Mouse (Mus musculus): ENCODE results near the gene Minos1.

Minos1 gene

GRCm38 (mm10) chr4:139095406-139095805 is 35.5 kb downstream of the Minos1 start:
- DNase-seq (ENCODE audit: low read depth, low spot score) = no peak

- no peak for DNase-seq (ENCODE audit: low read depth, low spot score)
Observed at GRCm38 (mm10) chr4:139093196-139093530, 37.8 kb downstream of the Minos1 start.

- DNase-seq (ENCODE audit: low read depth, low spot score) = no peak
Observed at GRCm38 (mm10) chr4:139092356-139093195, 38.3 kb downstream of the Minos1 start, which contains the start of gene Nbl1. Gene Nbl1 (minus strand): TSS chr4:139092993.

GRCm38 (mm10) chr4:139091478-139092355 is 39.2 kb downstream of the Minos1 start:
- DNase-seq (ENCODE audit: low read depth, low spot score) = no peak

- DNase-seq (ENCODE audit: low read depth, low spot score) = no peak
Observed at GRCm38 (mm10) chr4:139091066-139091465, 39.8 kb downstream of the Minos1 start.

GRCm38 (mm10) chr4:139090303-139090940 is 40.5 kb downstream of the Minos1 start:
- DNase-seq (ENCODE audit: low read depth, low spot score) = peak; percentile 43

GRCm38 (mm10) chr4:139088982-139089671 is 41.8 kb downstream of the Minos1 start:
- DNase-seq (ENCODE audit: low read depth, low spot score) = no peak

GRCm38 (mm10) chr4:139086984-139087383 is 43.9 kb downstream of the Minos1 start:
- DNase-seq (ENCODE audit: low read depth, low spot score) = no peak

GRCm38 (mm10) chr4:139086037-139086436 is 44.9 kb downstream of the Minos1 start:
- peak; percentile 82 for DNase-seq (ENCODE audit: low read depth, low spot score)

GRCm38 (mm10) chr4:139085337-139085736 is 45.6 kb downstream of the Minos1 start:
- no peak for DNase-seq (ENCODE audit: low read depth, low spot score)

- DNase-seq (ENCODE audit: low read depth, low spot score) = no peak
Observed at GRCm38 (mm10) chr4:139082790-139083564, 47.9 kb downstream of the Minos1 start.

GRCm38 (mm10) chr4:139081270-139081931 is 49.5 kb downstream of the Minos1 start:
- DNase-seq (ENCODE audit: low read depth, low spot score) = no peak

- DNase-seq (ENCODE audit: low read depth, low spot score) = no peak
Observed at GRCm38 (mm10) chr4:139080259-139080658, 50.7 kb downstream of the Minos1 start.

GRCm38 (mm10) chr4:139079439-139079838 is 51.5 kb downstream of the Minos1 start:
- DNase-seq (ENCODE audit: low read depth, low spot score) = no peak

GRCm38 (mm10) chr4:139078726-139079125 is 52.2 kb downstream of the Minos1 start:
- DNase-seq (ENCODE audit: low read depth, low spot score) = no peak

- no peak for DNase-seq (ENCODE audit: low read depth, low spot score)
Observed at GRCm38 (mm10) chr4:139078313-139078712, 52.6 kb downstream of the Minos1 start.

GRCm38 (mm10) chr4:139075915-139076314 is 55.0 kb downstream of the Minos1 start:
- DNase-seq (ENCODE audit: low read depth, low spot score) = no peak

GRCm38 (mm10) chr4:139075041-139075711 is 55.7 kb downstream of the Minos1 start, which contains the start of gene Htr6:
Gene Htr6 (minus strand): TSS chr4:139075570.
- no peak for DNase-seq (ENCODE audit: low read depth, low spot score)

GRCm38 (mm10) chr4:139074060-139074459 is 56.9 kb downstream of the Minos1 start:
- DNase-seq (ENCODE audit: low read depth, low spot score) = no peak

All from retina, postnatal 7 days (tissue).